ENCODE assay signal across 8 mouse cellular contexts in the genomic region with DNA sequence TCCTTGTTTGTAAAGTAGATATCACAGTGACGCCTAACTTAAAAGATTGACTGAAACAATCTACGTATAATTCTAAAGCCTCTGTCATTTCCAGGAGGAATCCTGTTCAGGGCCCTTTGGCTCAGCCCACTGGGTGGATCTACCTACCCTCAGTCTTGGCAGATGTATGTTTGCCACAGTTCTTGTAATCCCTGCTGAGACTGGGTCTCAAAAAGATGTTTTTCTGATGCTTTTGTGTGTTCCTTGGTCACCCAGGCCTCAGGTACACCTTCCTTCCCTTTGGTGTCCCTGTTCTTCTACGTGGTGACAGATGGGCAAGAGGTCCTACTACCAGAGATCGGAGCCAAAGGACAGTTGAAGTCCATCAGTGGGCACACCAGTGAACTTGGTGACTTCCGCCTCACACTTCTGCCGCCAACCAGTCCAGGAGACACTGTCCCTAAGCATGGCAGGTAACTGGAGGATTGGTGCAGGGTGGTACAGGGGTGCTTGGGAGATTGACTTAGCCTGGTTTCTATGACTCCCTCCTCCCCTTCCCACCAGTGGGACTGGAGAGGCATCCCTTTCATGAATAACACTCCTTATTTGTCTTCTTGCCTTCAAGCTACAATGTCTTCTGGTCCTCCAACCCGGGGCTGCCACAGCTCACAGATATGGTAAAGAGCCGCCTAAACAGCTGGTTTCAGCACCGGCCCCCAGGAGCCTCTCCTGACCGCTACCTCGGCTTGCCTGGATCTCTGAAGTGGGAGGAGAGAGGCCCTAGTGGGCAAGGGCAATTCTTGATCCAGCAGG. TPM values are rescaled to one million over a fixed set of nuclear protein-coding genes. Genes with fewer than 3 reads are reported as not detected.
DNase-seq lines count a peak whose midpoint lies in the region; ATAC-seq and TF ChIP-seq lines count a peak whose summit lies in the region.

No protein-coding gene starts in this region.

- no peaks in the 10 kb centered on the region for H3K9me3 ChIP-seq in neural tube, embryonic 11.5 days (ENCODE audit: control insufficient read depth, low read length)
- no peaks in the 10 kb centered on the region for H3K9me3 ChIP-seq in liver, embryonic 12.5 days (replicated peaks)
- H3K9me3 ChIP-seq in stomach, postnatal 0 days (ENCODE audit: control insufficient read depth, low read length): no peaks in the 10 kb centered on the region

- no peaks in the 10 kb centered on the region for H3K27me3 ChIP-seq in neural tube, embryonic 11.5 days (ENCODE audit: control insufficient read depth, insufficient read depth, low read length)
- no peaks in the 10 kb centered on the region for H3K27me3 ChIP-seq in liver, embryonic 12.5 days (replicated peaks)
- H3K27me3 ChIP-seq in stomach, postnatal 0 days (ENCODE audit: control insufficient read depth, insufficient read depth, low read length): no peaks in the 10 kb centered on the region

- peaks cover 9% of the 10 kb centered on the region for H3K36me3 ChIP-seq in neural tube, embryonic 11.5 days (ENCODE audit: control insufficient read depth, insufficient read depth, low read length)
- peaks cover 34% of the 10 kb centered on the region for H3K36me3 ChIP-seq in liver, embryonic 12.5 days
- H3K36me3 ChIP-seq in stomach, postnatal 0 days (ENCODE audit: control insufficient read depth, insufficient read depth, low read length): peaks cover 5% of the 10 kb centered on the region

- H3K4me2 ChIP-seq in neural tube, embryonic 11.5 days (ENCODE audit: low read depth): peak overlapping the region; percentile 97
- peak overlapping the region; percentile 95 for H3K4me2 ChIP-seq in liver, embryonic 12.5 days
- peak overlapping the region; percentile 97 for H3K4me2 ChIP-seq in stomach, postnatal 0 days (replicated peaks; ENCODE audit: low read depth)

- H3K9ac ChIP-seq in neural tube, embryonic 11.5 days (ENCODE audit: low read length): peak overlapping the region; percentile 91
- peak overlapping the region; percentile 96 for H3K9ac ChIP-seq in liver, embryonic 12.5 days
- peak overlapping the region; percentile 84 for H3K9ac ChIP-seq in stomach, postnatal 0 days (ENCODE audit: low read length)

- H3K4me1 ChIP-seq in neural tube, embryonic 11.5 days (ENCODE audit: control insufficient read depth, insufficient read depth, low read length): peaks cover 24% of the 10 kb centered on the region
- peaks cover 77% of the 10 kb centered on the region for H3K4me1 ChIP-seq in liver, embryonic 12.5 days
- no peaks in the 10 kb centered on the region for H3K4me1 ChIP-seq in stomach, postnatal 0 days (replicated peaks; ENCODE audit: control insufficient read depth, insufficient read depth)

- TF ChIP-seq CTCF in stomach, postnatal 0 days (IDR thresholded peaks at IDR 0.05; ENCODE audit: low read depth): no peak

- WGBS in neural tube, embryonic 11.5 days: 84% methylated on average over 11 of the region's 11 CpGs
- 71% methylated on average over 11 of the region's 11 CpGs for WGBS in liver, embryonic 12.5 days (ENCODE audit: insufficient replicate concordance)
- 65% methylated on average over 11 of the region's 11 CpGs for WGBS in stomach, postnatal 0 days

- H3K4me3 ChIP-seq in neural tube, embryonic 11.5 days (ENCODE audit: low read depth, low read length): peak overlapping the region; percentile 81
- H3K4me3 ChIP-seq in liver, embryonic 12.5 days: peak overlapping the region; percentile 86
- H3K4me3 ChIP-seq in stomach, postnatal 0 days (ENCODE audit: low read depth, low read length): peak overlapping the region; percentile 66

- no peak for ATAC-seq in neural tube, embryonic 11.5 days (ENCODE audit: insufficient read depth, low FRiP score, low TSS enrichment)
- no peak for ATAC-seq in liver, embryonic 12.5 days
- ATAC-seq in stomach, postnatal 0 days (ENCODE audit: low FRiP score, low TSS enrichment): no peak

- TF ChIP-seq EP300 in stomach, postnatal 0 days (optimal IDR thresholded peaks at IDR 0.05): no peak

- H3K27ac ChIP-seq in neural tube, embryonic 11.5 days (ENCODE audit: low read depth, low read length): 0 out of 2 replicates have a peak overlapping the region, but pooled peaks have one; percentile 20
- peak overlapping the region; percentile 88 for H3K27ac ChIP-seq in liver, embryonic 12.5 days
- peak overlapping the region; percentile 92; the same call in 1 of the 2 replicates for H3K27ac ChIP-seq in stomach, postnatal 0 days (replicated peaks)

- DNase-seq in cerebellum, adult 9-10 months: peak; percentile 51
- DNase-seq in cerebellum, adult 11 months: no peak
- DNase-seq in neural tube, embryonic 11.5 days (ENCODE audit: low spot score): no peak
- no peak for DNase-seq in neural tube, embryonic 10.5 days (ENCODE audit: extremely low spot score, low spot score)
- no peak for DNase-seq in stomach, postnatal 0 days (ENCODE audit: low spot score)
- DNase-seq in testis, postnatal 14 days (ENCODE audit: low spot score): no peak
- no peak for DNase-seq in right cerebral cortex, adult 18-20 months

RNA-seq across cellular contexts. Expression of a gene that starts 1.3 kb away (rescaled TPM):
- polyA plus RNA-seq in neural tube, embryonic 11.5 days (2014; fragmentation: Nextera tagmentation; extraction: Ambion mirVana): 30.5 and 31.9 TPM in 2 replicates
- polyA plus RNA-seq in liver, embryonic 12.5 days (2016; fragmentation: Nextera tagmentation; extraction: Ambion mirVana): 83.5 and 86.9 TPM in 2 replicates
- 23.2 and 24.4 TPM in 2 replicates for polyA plus RNA-seq in stomach, postnatal 0 days (2015; fragmentation: Nextera tagmentation; extraction: Ambion mirVana)

RNA-seq across cellular contexts. Expression of a gene that starts 4.8 kb away (rescaled TPM):
- 169 and 177 TPM in 2 replicates for polyA plus RNA-seq in neural tube, embryonic 11.5 days (2014; fragmentation: Nextera tagmentation; extraction: Ambion mirVana)
- 35.0 and 37.9 TPM in 2 replicates for polyA plus RNA-seq in liver, embryonic 12.5 days (2016; fragmentation: Nextera tagmentation; extraction: Ambion mirVana)
- polyA plus RNA-seq in stomach, postnatal 0 days (2015; fragmentation: Nextera tagmentation; extraction: Ambion mirVana): 57.4 and 59.4 TPM in 2 replicates

RNA-seq across cellular contexts. Expression of a gene that starts 7.7 kb away (rescaled TPM):
- polyA plus RNA-seq in neural tube, embryonic 11.5 days (2014; fragmentation: Nextera tagmentation; extraction: Ambion mirVana): 118 and 123 TPM in 2 replicates
- 101 and 105 TPM in 2 replicates for polyA plus RNA-seq in liver, embryonic 12.5 days (2016; fragmentation: Nextera tagmentation; extraction: Ambion mirVana)
- 108 and 117 TPM in 2 replicates for polyA plus RNA-seq in stomach, postnatal 0 days (2015; fragmentation: Nextera tagmentation; extraction: Ambion mirVana)

RNA-seq across cellular contexts. Expression of a gene that starts 8.7 kb away (rescaled TPM):
- polyA plus RNA-seq in neural tube, embryonic 11.5 days (2014; fragmentation: Nextera tagmentation; extraction: Ambion mirVana): 19.8 and 23.4 TPM in 2 replicates
- 12.1 and 13.0 TPM in 2 replicates for polyA plus RNA-seq in liver, embryonic 12.5 days (2016; fragmentation: Nextera tagmentation; extraction: Ambion mirVana)
- polyA plus RNA-seq in stomach, postnatal 0 days (2015; fragmentation: Nextera tagmentation; extraction: Ambion mirVana): 7.7 and 9.4 TPM in 2 replicates

RNA-seq across cellular contexts. Expression of a gene that starts 15.2 kb away (rescaled TPM):
- polyA plus RNA-seq in neural tube, embryonic 11.5 days (2014; fragmentation: Nextera tagmentation; extraction: Ambion mirVana): 2.1 and 2.7 TPM in 2 replicates
- polyA plus RNA-seq in liver, embryonic 12.5 days (2016; fragmentation: Nextera tagmentation; extraction: Ambion mirVana): 2.3 TPM in 2 replicates
- 1.1 and 1.3 TPM in 2 replicates for polyA plus RNA-seq in stomach, postnatal 0 days (2015; fragmentation: Nextera tagmentation; extraction: Ambion mirVana)

Comparison
In these comparisons a context has a peak if more than half of its experiments do, and no peak if none do; other contexts are left out.
1. H3K27ac ChIP-seq: peak in every context shown above with its lines; median percentile 92 in stomach, postnatal 0 days; 88 in liver, embryonic 12.5 days; 20 in neural tube, embryonic 11.5 days.